Mouse (Mus musculus) heart, postnatal 0 days (tissue): ENCODE measurements around the gene Traf1.

ENCODE experiments used
- CTCF ChIP-seq: IDR thresholded peaks from 2 replicates; pipeline ENCODE4 v1.5.1; 2016; ENCODE audit warnings: antibody characterized with exemption, control low read depth, low read depth
- EP300 ChIP-seq: IDR thresholded peaks from 2 replicates; pipeline ENCODE4 v1.6.1; 2016; ENCODE audit warnings: antibody characterized with exemption, low read depth

- TF ChIP-seq CTCF (no peak), EP300 (no peak)
These were observed 4.8 kb upstream of the Traf1 start for GRCm38 (mm10) chr2:34966243-34966934.
